Mouse (Mus musculus): ENCODE data around the gene Msgn1. TPM values are rescaled to one million over a fixed set of nuclear protein-coding genes. Genes with fewer than 3 reads are reported as not detected.

The Msgn1 gene
- not detected in 2 replicates for total RNA-seq (2012; rRNA removed)
- not detected in 2 replicates for total RNA-seq (2014; rRNA removed)
- not detected in 2 replicates for polyA plus RNA-seq (2012; ENCODE audit: insufficient read length, low read depth)

- no peak within 1 kb of the TSS for H3K27ac ChIP-seq (ENCODE audit: insufficient read depth, low read depth)
- H3K36me3 ChIP-seq (replicated peaks in 1 of 2; ENCODE audit: control insufficient read depth in 1 of 2, insufficient read depth in 1 of 2, low read length in 1 of 2): no peaks in the 10 kb centered on the region
- no peak within 1 kb of the TSS for H3K4me3 ChIP-seq (replicated peaks in 1 of 3; ENCODE audit: low read depth in 2 of 3, low read length in 2 of 3, poor library complexity in 1 of 3)
- no peaks in the 10 kb centered on the region for H3K9me3 ChIP-seq (replicated peaks; ENCODE audit: low read length)
- H3K4me2 ChIP-seq (ENCODE audit: insufficient read depth, low read depth, poor library complexity, severe bottlenecking): no peak within 1 kb of the TSS
- in situ Hi-C loops (cut with MboI; ENCODE audit: low pct_ligation_motif_present, low pct_unique_long_range_greater_than_20kb, low sequenced_read_pairs): loop anchor here (10.0 kb wide), 2 partner anchors 56 to 116 kb away; partner anchors contain the start of genes Gen1 and Smc6
- no peaks in the 10 kb centered on the region for H3K79me2 ChIP-seq (replicated peaks; ENCODE audit: control insufficient read depth, extremely low read depth, insufficient read depth, poor library complexity, severe bottlenecking)
- H3K9ac ChIP-seq (ENCODE audit: insufficient read depth, low read depth): no peak within 1 kb of the TSS
- dilution Hi-C loops (cut with MboI; ENCODE audit: extremely low pct_ligation_motif_present, extremely low pct_unique_long_range_greater_than_20kb, low sequenced_read_pairs): no loop called here
- TF ChIP-seq UBTF (IDR thresholded peaks at IDR 0.05; ENCODE audit: low read depth, low read length) (no peak), ZNF384 (IDR thresholded peaks at IDR 0.05; ENCODE audit: low read depth, low read length) (no peak), TBP (conservative IDR thresholded peaks at IDR 0.05; ENCODE audit: low read depth, low read length) (no peak), ELF1 (IDR thresholded peaks at IDR 0.05; ENCODE audit: low read depth, low read length) (no peak), ZKSCAN1 (IDR thresholded peaks at IDR 0.05; ENCODE audit: borderline replicate concordance, low read depth, low read length) (no peak), CHD2 (IDR thresholded peaks at IDR 0.05; ENCODE audit: low read length) (no peak), MXI1 (IDR thresholded peaks at IDR 0.05; ENCODE audit: low read depth, low read length) (no peak), NRF1 (IDR thresholded peaks at IDR 0.05; ENCODE audit: low read depth, low read length) (no peak), USF1 (IDR thresholded peaks at IDR 0.05; ENCODE audit: low read depth, low read length) (no peak), SIN3A (IDR thresholded peaks at IDR 0.05; ENCODE audit: low read length) (no peak), NELFE (IDR thresholded peaks at IDR 0.05; ENCODE audit: low read depth, low read length) (no peak)
- H3K4me1 ChIP-seq (ENCODE audit: control insufficient read depth in 1 of 2, insufficient read depth in 2 of 2): peaks cover 0 to 8% of the 10 kb centered on the region in 2 experiments; a peak in 2 of 4 replicates
- no peak for DNase-seq (ENCODE audit: extremely low read depth)
- H3K27me3 ChIP-seq (replicated peaks): no peaks in the 10 kb centered on the region
Observed at GRCm38 (mm10) chr12:11208872-11209271, at the start of gene Msgn1. Msgn1 (minus strand) TSS chr12:11208972.

GRCm38 (mm10) chr12:11250322-11250721 is 41.5 kb upstream of the Msgn1 start:
- no peak overlapping the region for H3K4me2 ChIP-seq (ENCODE audit: insufficient read depth, low read depth, poor library complexity, severe bottlenecking)
- H3K9me3 ChIP-seq (replicated peaks; ENCODE audit: low read length): no peaks in the 10 kb centered on the region
- no peak overlapping the region for H3K4me3 ChIP-seq (replicated peaks in 1 of 3; ENCODE audit: low read depth in 2 of 3, low read length in 2 of 3, poor library complexity in 1 of 3)
- H3K79me2 ChIP-seq (replicated peaks; ENCODE audit: control insufficient read depth, extremely low read depth, insufficient read depth, poor library complexity, severe bottlenecking): no peaks in the 10 kb centered on the region
- H3K9ac ChIP-seq (ENCODE audit: insufficient read depth, low read depth): no peak overlapping the region
- dilution Hi-C loops (cut with MboI; ENCODE audit: extremely low pct_ligation_motif_present, extremely low pct_unique_long_range_greater_than_20kb, low sequenced_read_pairs) (no loop called here), in situ Hi-C loops (cut with MboI; ENCODE audit: low pct_ligation_motif_present, low pct_unique_long_range_greater_than_20kb, low sequenced_read_pairs) (no loop called here)
- TF ChIP-seq CTCF (conservative IDR thresholded peaks at IDR 0.05 in 1 of 2, IDR thresholded peaks at IDR 0.05 in 1 of 2; ENCODE audit: low read depth in 2 of 2, low read length in 2 of 2) (no peak), RCOR1 (conservative IDR thresholded peaks at IDR 0.05; ENCODE audit: low read depth, low read length) (no peak), NRF1 (IDR thresholded peaks at IDR 0.05; ENCODE audit: low read depth, low read length) (no peak), USF1 (IDR thresholded peaks at IDR 0.05; ENCODE audit: low read depth, low read length) (no peak), TBP (conservative IDR thresholded peaks at IDR 0.05; ENCODE audit: low read depth, low read length) (no peak), ZKSCAN1 (IDR thresholded peaks at IDR 0.05; ENCODE audit: borderline replicate concordance, low read depth, low read length) (no peak), MEF2A (IDR thresholded peaks at IDR 0.05; ENCODE audit: borderline replicate concordance, low read depth, low read length) (no peak), NELFE (IDR thresholded peaks at IDR 0.05; ENCODE audit: low read depth, low read length) (no peak), MXI1 (IDR thresholded peaks at IDR 0.05; ENCODE audit: low read depth, low read length) (no peak), ZNF384 (IDR thresholded peaks at IDR 0.05; ENCODE audit: low read depth, low read length) (no peak), GABPA (IDR thresholded peaks at IDR 0.05; ENCODE audit: insufficient replicate concordance, low read depth, low read length) (no peak), TCF12 (IDR thresholded peaks at IDR 0.05; ENCODE audit: low read depth, low read length) (no peak), KAT2A (IDR thresholded peaks at IDR 0.05; ENCODE audit: insufficient replicate concordance, low read length) (no peak), ETS1 (conservative IDR thresholded peaks at IDR 0.05; ENCODE audit: low read depth, low read length) (no peak), CHD2 (IDR thresholded peaks at IDR 0.05; ENCODE audit: low read length) (no peak), HCFC1 (IDR thresholded peaks at IDR 0.05; ENCODE audit: low read depth, low read length) (no peak), RAD21 (IDR thresholded peaks at IDR 0.05; ENCODE audit: low read depth, low read length) (no peak), MAX (IDR thresholded peaks at IDR 0.05; ENCODE audit: low read length) (no peak), CHD1 (IDR thresholded peaks at IDR 0.05; ENCODE audit: low read depth, low read length) (no peak)
- DNase-seq (ENCODE audit: extremely low read depth): no peak
- no peak overlapping the region for H3K27ac ChIP-seq (ENCODE audit: insufficient read depth, low read depth)
- no peaks in the 10 kb centered on the region for H3K4me1 ChIP-seq (ENCODE audit: control insufficient read depth in 1 of 2, insufficient read depth in 2 of 2)
- peaks cover 23 to 62% of the 10 kb centered on the region in 2 experiments for H3K36me3 ChIP-seq (replicated peaks in 1 of 2; ENCODE audit: control insufficient read depth in 1 of 2, insufficient read depth in 1 of 2, low read length in 1 of 2)
- H3K27me3 ChIP-seq (replicated peaks): no peaks in the 10 kb centered on the region
